ENCODE assay signal across 11 mouse cellular contexts in genomic region chr13:13237456-13237855, GRCm38 (mm10). TPM values are rescaled to one million over a fixed set of nuclear protein-coding genes. Genes with fewer than 3 reads are reported as not detected.
A peak's percentile ranks its signal among the peaks of the same experiment; 100 is the strongest.
DNase-seq lines count a peak whose midpoint lies in the region; ATAC-seq and TF ChIP-seq lines count a peak whose summit lies in the region.
"Not testable (repeated sequence)": the region's sequence is repeated elsewhere in the genome, so short reads cannot be mapped to it uniquely, and the experiment has no call there.
"Had no signal": no experiment of that assay in that cellular context is flagged by ENCODE, and none has a peak within 500 bp of the region (broad histone marks: within the 10 kb centered on the region; RNA-seq: fewer than 3 reads in every experiment).

No protein-coding gene starts in this region.

- not testable (repeated sequence) for TF ChIP-seq EP300 in liver, embryonic 14.5 days (IDR thresholded peaks at IDR 0.05; ENCODE audit: low read depth)

- not testable (repeated sequence) for H3K9ac ChIP-seq in ES-E14 (ENCODE audit: insufficient read depth, low read depth, low read length, poor library complexity, severe bottlenecking); liver, embryonic 14.5 days (replicated peaks)

- H3K27ac ChIP-seq in ES-E14 (ENCODE audit: insufficient read depth, low read depth, low read length, poor library complexity, severe bottlenecking); forebrain, embryonic 10.5 days; liver, embryonic 14.5 days: not testable (repeated sequence)

- H3K4me3 ChIP-seq in ES-E14 (ENCODE audit: insufficient read depth in 1 of 2, low read depth in 1 of 2, low read length in 2 of 2, poor library complexity in 1 of 2, severe bottlenecking in 1 of 2); forebrain, embryonic 10.5 days; liver, embryonic 14.5 days (ENCODE audit: insufficient read depth in 1 of 2, low read depth in 2 of 2, low read length in 2 of 2): not testable (repeated sequence)

- peak; percentile 43; the same call in 1 of the 2 replicates for TF ChIP-seq CTCF in liver, embryonic 14.5 days (IDR thresholded peaks at IDR 0.05; ENCODE audit: low read depth)

- not testable (repeated sequence) for H3K27me3 ChIP-seq in forebrain, embryonic 10.5 days (ENCODE audit: poor library complexity, severe bottlenecking); liver, embryonic 14.5 days (ENCODE audit: control insufficient read depth, insufficient read depth, low read length)

- not testable (repeated sequence) for ATAC-seq in liver, embryonic 14.5 days (ENCODE audit: insufficient read depth)

- not testable (repeated sequence) for H3K4me2 ChIP-seq in liver, embryonic 14.5 days (ENCODE audit: low read depth)

- H3K9me3 ChIP-seq in ES-E14 (ENCODE audit: control insufficient read depth, insufficient read depth, low read depth, low read length); forebrain, embryonic 10.5 days; liver, embryonic 14.5 days (ENCODE audit: control insufficient read depth, low read length): not testable (repeated sequence)

- not testable (repeated sequence) for H3K36me3 ChIP-seq in ES-E14 (ENCODE audit: control insufficient read depth, insufficient read depth, low read length, poor library complexity, severe bottlenecking); forebrain, embryonic 10.5 days (replicated peaks); liver, embryonic 14.5 days (replicated peaks; ENCODE audit: control insufficient read depth, insufficient read depth, low read depth)

- in situ Hi-C loops in ES-E14 (cut with MboI; ENCODE audit: low sequenced_read_pairs in 2 of 2, unreplicated experiment in 2 of 2): loop anchor here in 1 of 2 experiments (25.0 kb wide), 1 partner anchor 175 kb away; no protein-coding TSS in a partner anchor

- not testable (repeated sequence) for H3K4me1 ChIP-seq in ES-E14 (ENCODE audit: control insufficient read depth in 2 of 2, insufficient read depth in 2 of 2, low read length in 2 of 2, poor library complexity in 1 of 2); forebrain, embryonic 10.5 days; liver, embryonic 14.5 days (replicated peaks; ENCODE audit: control insufficient read depth in 2 of 2, insufficient read depth in 2 of 2, low read length in 1 of 2)

- 0% methylated on average over 1 of the region's 1 CpGs for WGBS in forebrain, embryonic 10.5 days
- WGBS in liver, embryonic 14.5 days (ENCODE audit: insufficient replicate concordance): 0% methylated on average over 1 of the region's 1 CpGs

- peak; percentile 12 for DNase-seq in ES-E14 (ENCODE audit: low read depth, low spot score)
- peak; percentile 0 for DNase-seq in c-Kit-positive CD71-positive TER-119-negative erythroid progenitor cells, embryonic 14.5 days (ENCODE audit: low read depth)
- DNase-seq in forebrain, embryonic 10.5 days (ENCODE audit: extremely low spot score, low spot score): peak; percentile 14
- DNase-seq in heart, postnatal 4 days: peak; percentile 73
- DNase-seq in layer of hippocampus, adult 18-20 months (ENCODE audit: low spot score in 2 of 2): peak; percentile 16 to 78
- not testable (repeated sequence) for DNase-seq in liver, embryonic 14.5 days (ENCODE audit: low read depth in 3 of 3, low spot score in 3 of 3)
- DNase-seq in ovary, postnatal 10 days (ENCODE audit: low spot score): peak; percentile 28
- peak; percentile 27 for DNase-seq in thymus, postnatal 14 days

RNA-seq across cellular contexts. Expression of gene Prl2c5, which starts 54.9 kb away (rescaled TPM):
- total RNA-seq in ES-E14 (2012; rRNA removed): 0.58 TPM in 1 of 2 replicates, not detected in the other
- not detected in 2 replicates for polyA plus RNA-seq in forebrain, embryonic 10.5 days (2016; fragmentation: Nextera tagmentation; extraction: Ambion mirVana)
- not detected for total RNA-seq in heart, postnatal 4 days (2021)
- total RNA-seq in layer of hippocampus, adult 18-20 months (2021): not detected
- not detected in 2 replicates for polyA plus RNA-seq in liver, embryonic 14.5 days (2012; rRNA removed)
- not detected in 2 replicates for polyA plus RNA-seq in liver, embryonic 14.5 days (2014; fragmentation: Nextera tagmentation; extraction: Ambion mirVana)
- polyA plus RNA-seq: embryonic facial prominence, embryonic 13.5 days; gonadal fat pad, adult 2 months; kidney, embryonic 14.5 days had no signal
